Mouse (Mus musculus) kidney, adult 2 months (tissue): Measurements from ENCODE around the gene Pacsin2.

Experiments used
- CTCF ChIP-seq: fragments of 200-500 bp; conservative IDR thresholded peaks from 2 replicates; pipeline ENCODE4 v1.5.1; 2011; ENCODE audit warnings: low read depth, mild to moderate bottlenecking, control low read depth, low read length, moderate library complexity, mixed read lengths; ENCODE audit not compliant: insufficient read depth, insufficient read length
- POLR2A ChIP-seq: fragments of 200-500 bp; IDR thresholded peaks from one replicate; pipeline ENCODE4 v1.6.1; 2011; ENCODE audit warnings: low read depth, low read length, control low read depth

GRCm38 (mm10) chr15:83344956-83345355 lies 119.5 kb downstream of the Pacsin2 start:
- no peak for TF ChIP-seq CTCF
- no peak for TF ChIP-seq POLR2A
